Comparison of ENCODE assay signal across 16 mouse cellular contexts in the genomic region with DNA sequence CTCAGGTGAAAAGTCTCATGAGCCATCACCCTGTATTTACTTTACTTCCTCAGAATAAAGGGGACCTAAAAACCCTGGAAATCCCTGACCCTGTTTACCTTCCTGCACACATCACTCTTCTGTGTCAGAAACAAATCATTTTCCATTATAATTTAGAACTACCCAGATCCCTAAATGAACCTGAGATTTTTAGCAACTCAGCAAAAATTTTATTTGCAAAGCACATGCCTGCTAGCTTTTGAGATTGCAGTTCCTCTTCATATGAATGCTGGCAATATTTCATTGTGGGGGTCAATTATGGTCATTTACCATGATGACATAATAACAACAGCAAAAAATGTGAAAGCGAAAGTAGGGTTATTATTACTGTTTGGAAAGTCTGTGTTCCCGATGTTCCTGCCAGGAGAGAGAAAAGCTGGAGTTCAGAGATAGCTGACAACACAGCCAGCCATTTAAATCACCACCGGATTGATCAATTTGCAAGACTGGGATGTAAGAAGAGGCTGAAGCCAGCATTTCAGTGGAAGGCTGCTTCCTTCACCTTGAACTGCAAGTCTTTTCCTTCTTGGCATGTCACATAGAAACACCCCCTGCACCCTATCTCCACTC.
"Had no signal": no experiment of that assay in that cellular context is flagged by ENCODE, and none has a peak within 500 bp of the region (broad histone marks: within the 10 kb centered on the region; RNA-seq: fewer than 3 reads in every experiment).

No protein-coding gene starts in this region.

- H3K4me2 ChIP-seq: limb, embryonic 15.5 days; liver, embryonic 12.5 days; lung, embryonic 14.5 days; midbrain, embryonic 11.5 days; midbrain, embryonic 15.5 days; neural tube, embryonic 13.5 days had no signal

- H3K4me1 ChIP-seq: limb, embryonic 15.5 days; liver, embryonic 12.5 days; megakaryocyte, embryonic 14.5 days; midbrain, embryonic 15.5 days; neural tube, embryonic 13.5 days had no signal

- H3K27ac ChIP-seq: left cerebral cortex, adult 2 months; limb, embryonic 15.5 days; liver, embryonic 12.5 days; midbrain, embryonic 15.5 days; neural tube, embryonic 13.5 days had no signal

- H3K4me3 ChIP-seq: left cerebral cortex, adult 2 months; limb, embryonic 15.5 days; liver, embryonic 12.5 days; megakaryocyte, embryonic 14.5 days; midbrain, embryonic 15.5 days; neural tube, embryonic 13.5 days had no signal

- H3K27me3 ChIP-seq: limb, embryonic 15.5 days; liver, embryonic 12.5 days; megakaryocyte, embryonic 14.5 days; midbrain, embryonic 15.5 days; neural tube, embryonic 13.5 days had no signal

- ATAC-seq: inflammation-experienced regulatory T-cells, adult 6 months; intestine, postnatal 0 days; liver, embryonic 12.5 days; midbrain, embryonic 15.5 days had no signal

- H3K9ac ChIP-seq: limb, embryonic 15.5 days; liver, embryonic 12.5 days; lung, embryonic 14.5 days; midbrain, embryonic 15.5 days; neural tube, embryonic 13.5 days had no signal

- DNase-seq: kidney, adult 8-10 months; kidney, postnatal 25 days; lung, embryonic 14.5 days; lung, postnatal 10 days; lung, postnatal 4 days; right cerebral cortex, adult 18-20 months; right cerebral cortex, postnatal 25 days had no signal

- H3K9me3 ChIP-seq: limb, embryonic 15.5 days; liver, embryonic 12.5 days; megakaryocyte, embryonic 14.5 days; midbrain, embryonic 15.5 days; neural tube, embryonic 13.5 days had no signal

- H3K36me3 ChIP-seq: limb, embryonic 15.5 days; liver, embryonic 12.5 days; midbrain, embryonic 15.5 days; neural tube, embryonic 13.5 days had no signal
